Mouse (Mus musculus) hindbrain, embryonic 12.5 days (tissue): ENCODE data around the gene Sox6. TPM values are rescaled to one million over a fixed set of nuclear protein-coding genes. Genes with fewer than 3 reads are reported as not detected.

Experiments used
- ATAC-seq: fragments of 200-750 bp; cut with Nextera tagmentation; 2 replicates; pipeline ENCODE4 v1.8.0; 2017; ENCODE audit warnings: moderate TSS enrichment; ENCODE audit not compliant: low FRiP score
- H3K27ac ChIP-seq: fragments of 300-500 bp; sonication (generic); 2 replicates; pipeline ENCODE4 v1.5.1; 2016; ENCODE audit warnings: mild to moderate bottlenecking
- H3K27me3 ChIP-seq: fragments of 300-500 bp; sonication (generic); 2 replicates; pipeline ENCODE4 v1.6.1; 2016; ENCODE audit warnings: mild to moderate bottlenecking
- H3K36me3 ChIP-seq: fragments of 300-500 bp; sonication (generic); 2 replicates; pipeline ENCODE4 v1.6.1; 2016; ENCODE audit warnings: mild to moderate bottlenecking
- H3K4me1 ChIP-seq: fragments of 300-500 bp; sonication (generic); 2 replicates; pipeline ENCODE4 v1.6.1; 2016
- H3K4me2 ChIP-seq: fragments of 300-500 bp; sonication (generic); replicated peaks from 2 replicates; pipeline ENCODE4 v1.6.1; 2016; ENCODE audit warnings: mild to moderate bottlenecking
- H3K4me3 ChIP-seq: fragments of 300-500 bp; sonication (generic); 2 replicates; pipeline ENCODE4 v1.5.1; 2016; ENCODE audit warnings: mild to moderate bottlenecking
- H3K9ac ChIP-seq: fragments of 300-500 bp; sonication (generic); 2 replicates; pipeline ENCODE4 v1.6.1; 2016; ENCODE audit warnings: mild to moderate bottlenecking, moderate library complexity
- H3K9me3 ChIP-seq: fragments of 300-500 bp; sonication (generic); replicated peaks from 2 replicates; pipeline ENCODE4 v1.6.1; 2016; ENCODE audit warnings: mild to moderate bottlenecking
- WGBS: fragments of 180-500 bp; shearing (Covaris S2); methylation state at CpG from one replicate; pipeline ENCODE4 v1.1.7; 2016; 5-methylcytosine and 5-hydroxymethylcytosine counted together
- polyA plus RNA-seq: library from polyadenylated mRNA; unstranded; fragments of >200 nt; fragmentation: Nextera tagmentation; extraction: Ambion mirVana; gene quantifications from 2 replicates; pipeline ENCODE4 v1.2.1, GENCODE M21; 2016

Sox6 gene
- polyA plus RNA-seq, 1 experiment from 2014 or later, result 55.3 TPM

- H3K9ac ChIP-seq, result no peak overlapping the region
- H3K9me3 ChIP-seq, result no peaks in the 10 kb centered on the region
- no peak overlapping the region for H3K4me2 ChIP-seq
- H3K4me3 ChIP-seq, result no peak overlapping the region
- no peak for ATAC-seq
- no peak overlapping the region for H3K27ac ChIP-seq
- no peaks in the 10 kb centered on the region for H3K36me3 ChIP-seq
- 94% methylated on average over 3 of the region's 3 CpGs for WGBS
- H3K4me1 ChIP-seq, result 0 out of 2 replicates have a peak, but pooled peaks cover 7% of the 10 kb centered on the region
- no peaks in the 10 kb centered on the region for H3K27me3 ChIP-seq
These were observed 565.7 kb downstream of the Sox6 start for GRCm38 (mm10) chr7:115472850-115473249.

- H3K9me3 ChIP-seq, result no peaks in the 10 kb centered on the region
- H3K36me3 ChIP-seq, result no peaks in the 10 kb centered on the region
- WGBS, result 36% methylated on average over 3 of the region's 3 CpGs
- no peak overlapping the region for H3K4me2 ChIP-seq
- no peak overlapping the region for H3K9ac ChIP-seq
- 0 out of 2 replicates have a peak, but pooled peaks cover 3% of the 10 kb centered on the region for H3K4me1 ChIP-seq
- H3K27me3 ChIP-seq, result no peaks in the 10 kb centered on the region
- no peak overlapping the region for H3K4me3 ChIP-seq
- no peak for ATAC-seq
- no peak overlapping the region for H3K27ac ChIP-seq
These were observed 567.1 kb downstream of the Sox6 start for GRCm38 (mm10) chr7:115471521-115471920.

DNA sequence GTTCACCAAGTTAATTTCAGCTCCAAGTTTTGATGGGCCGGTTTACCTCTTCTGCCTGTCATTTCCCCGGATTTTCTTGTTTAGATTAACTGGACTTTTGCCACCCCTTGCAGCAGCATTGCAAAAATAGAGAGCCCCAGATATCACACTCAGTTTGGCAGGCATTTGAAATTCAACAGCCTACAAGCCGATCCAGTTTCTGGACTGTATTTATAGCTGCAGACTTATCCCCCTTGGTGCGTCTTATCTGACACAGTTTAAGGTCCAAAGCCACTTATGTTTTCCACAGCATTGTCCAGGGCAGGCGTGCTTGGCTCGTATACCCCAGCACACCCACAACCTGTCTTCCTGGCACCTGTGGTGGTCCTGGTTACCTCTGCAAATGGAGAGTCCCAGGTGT, 571.8 kb downstream of the Sox6 start:
- Histone ChIP-seq H3K4me2 (no peak overlapping the region), H3K4me3 (no peak overlapping the region), H3K27me3 (no peaks in the 10 kb centered on the region), H3K9me3 (peaks cover 5% of the 10 kb centered on the region; the same call in 1 of the 2 replicates), H3K4me1 (0 out of 2 replicates have a peak, but pooled peaks cover 3% of the 10 kb centered on the region), H3K9ac (no peak overlapping the region), H3K27ac (no peak overlapping the region), H3K36me3 (no peaks in the 10 kb centered on the region)
- ATAC-seq, result no peak
- WGBS, result 86% methylated on average over 6 of the region's 6 CpGs

- Histone ChIP-seq H3K27me3 (no peaks in the 10 kb centered on the region; the same call in 1 of the 2 replicates), H3K36me3 (no peaks in the 10 kb centered on the region), H3K9ac (no peak overlapping the region), H3K9me3 (peaks cover 5% of the 10 kb centered on the region; the same call in 1 of the 2 replicates), H3K4me1 (no peaks in the 10 kb centered on the region), H3K4me2 (no peak overlapping the region), H3K4me3 (no peak overlapping the region), H3K27ac (no peak overlapping the region)
- 86% methylated on average over 2 of the region's 2 CpGs for WGBS
- no peak for ATAC-seq
These were observed 575.2 kb downstream of the Sox6 start for GRCm38 (mm10) chr7:115463367-115463766.

DNA sequence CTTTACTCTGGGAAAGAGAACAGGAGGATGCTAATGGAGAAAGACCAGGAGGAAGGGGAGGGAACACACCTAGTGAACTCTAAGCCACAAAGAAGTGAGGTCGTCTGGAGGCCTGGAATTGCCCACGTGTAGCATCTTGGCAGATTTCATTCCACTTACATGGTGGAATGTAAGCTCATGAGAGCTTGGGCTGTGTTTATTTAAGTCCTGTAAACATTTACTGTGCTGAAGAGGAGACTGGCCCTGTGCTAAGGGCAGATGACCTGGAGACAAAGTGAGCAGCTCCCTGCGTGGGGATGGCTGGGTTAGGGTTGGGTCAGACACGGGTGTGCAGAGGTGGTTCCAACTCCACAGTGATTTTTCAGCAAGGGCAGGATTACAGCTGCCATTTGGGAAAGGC, 576.3 kb downstream of the Sox6 start:
- 66% methylated on average over 4 of the region's 4 CpGs for whole genome bisulfite sequencing
- H3K27ac ChIP-seq, result no peak overlapping the region
- ATAC-seq, result no peak
- H3K9me3 ChIP-seq, result peaks cover 5% of the 10 kb centered on the region; the same call in 1 of the 2 replicates
- H3K27me3 ChIP-seq, result no peaks in the 10 kb centered on the region; the same call in 1 of the 2 replicates
- no peaks in the 10 kb centered on the region for H3K36me3 ChIP-seq
- H3K4me3 ChIP-seq, result no peak overlapping the region
- no peak overlapping the region for H3K9ac ChIP-seq
- H3K4me1 ChIP-seq, result no peaks in the 10 kb centered on the region
- H3K4me2 ChIP-seq, result no peak overlapping the region

GRCm38 (mm10) chr7:115454988-115455387, 583.6 kb downstream of the Sox6 start:
- Histone ChIP-seq H3K4me1 (peaks cover 13% of the 10 kb centered on the region), H3K4me2 (no peak overlapping the region), H3K9me3 (no peaks in the 10 kb centered on the region), H3K4me3 (no peak overlapping the region), H3K36me3 (no peaks in the 10 kb centered on the region), H3K27ac (no peak overlapping the region), H3K27me3 (peaks cover 5% of the 10 kb centered on the region; the same call in 1 of the 2 replicates), H3K9ac (no peak overlapping the region)
- ATAC-seq, result no peak
- 91% methylated on average over 5 of the region's 5 CpGs for WGBS

DNA sequence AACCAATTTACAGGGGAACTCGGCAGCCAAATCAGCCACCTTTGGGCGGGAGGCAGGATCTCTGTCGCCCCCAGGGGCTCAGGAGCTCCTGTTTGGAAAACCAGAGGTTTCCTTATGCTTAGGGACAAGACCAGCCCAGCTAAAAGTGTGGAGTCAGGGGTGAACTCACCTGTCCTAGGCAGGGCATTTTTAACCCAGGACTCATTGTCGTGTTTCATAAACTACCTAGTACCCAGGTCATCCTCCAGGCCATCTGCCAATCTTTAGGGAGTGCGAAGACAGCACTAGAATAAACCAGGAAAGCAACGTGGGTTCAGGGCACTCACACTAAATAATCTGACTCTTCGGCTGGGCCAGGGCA, 584.9 kb downstream of the Sox6 start:
- WGBS, result 46% methylated on average over 7 of the region's 7 CpGs
- peaks cover 5% of the 10 kb centered on the region; the same call in 1 of the 2 replicates for H3K27me3 ChIP-seq
- H3K36me3 ChIP-seq, result no peaks in the 10 kb centered on the region
- H3K27ac ChIP-seq, result no peak overlapping the region
- H3K9ac ChIP-seq, result no peak overlapping the region
- no peaks in the 10 kb centered on the region for H3K9me3 ChIP-seq
- ATAC-seq, result no peak
- peaks cover 13% of the 10 kb centered on the region for H3K4me1 ChIP-seq
- H3K4me2 ChIP-seq, result peak overlapping the region; percentile 34
- H3K4me3 ChIP-seq, result no peak overlapping the region

- peaks cover 13% of the 10 kb centered on the region for H3K4me1 ChIP-seq
- 25% methylated on average over 21 of the region's 21 CpGs for WGBS
- no peaks in the 10 kb centered on the region for H3K9me3 ChIP-seq
- no peak overlapping the region for H3K9ac ChIP-seq
- H3K4me2 ChIP-seq, result peak overlapping the region; percentile 34
- no peaks in the 10 kb centered on the region for H3K36me3 ChIP-seq
- no peak overlapping the region for H3K27ac ChIP-seq
- no peak overlapping the region for H3K4me3 ChIP-seq
- ATAC-seq, result peak; percentile 35; the same call in 1 of the 2 replicates
- peaks cover 5% of the 10 kb centered on the region; the same call in 1 of the 2 replicates for H3K27me3 ChIP-seq
These were observed 585.4 kb downstream of the Sox6 start for GRCm38 (mm10) chr7:115453042-115453712.

- ATAC-seq, result no peak
- H3K27me3 ChIP-seq, result peaks cover 5% of the 10 kb centered on the region; the same call in 1 of the 2 replicates
- no peaks in the 10 kb centered on the region for H3K9me3 ChIP-seq
- H3K9ac ChIP-seq, result no peak overlapping the region
- WGBS, result 41% methylated on average over 23 of the region's 23 CpGs
- no peak overlapping the region for H3K4me2 ChIP-seq
- H3K4me1 ChIP-seq, result peaks cover 15% of the 10 kb centered on the region
- H3K36me3 ChIP-seq, result no peaks in the 10 kb centered on the region
- no peak overlapping the region for H3K27ac ChIP-seq
- no peak overlapping the region for H3K4me3 ChIP-seq
These were observed 588.0 kb downstream of the Sox6 start for GRCm38 (mm10) chr7:115450431-115451195.

GRCm38 (mm10) chr7:115448403-115449025, 590.1 kb downstream of the Sox6 start:
- Histone ChIP-seq H3K9me3 (no peaks in the 10 kb centered on the region), H3K4me1 (peaks cover 13% of the 10 kb centered on the region), H3K4me3 (no peak overlapping the region), H3K4me2 (no peak overlapping the region), H3K36me3 (no peaks in the 10 kb centered on the region), H3K9ac (no peak overlapping the region), H3K27me3 (peaks cover 3% of the 10 kb centered on the region; the same call in 1 of the 2 replicates), H3K27ac (no peak overlapping the region)
- ATAC-seq, result no peak
- 65% methylated on average over 8 of the region's 8 CpGs for WGBS

GRCm38 (mm10) chr7:115447091-115447490, 591.5 kb downstream of the Sox6 start:
- 70% methylated on average over 3 of the region's 3 CpGs for whole genome bisulfite sequencing
- peaks cover 7% of the 10 kb centered on the region for H3K4me1 ChIP-seq
- no peak for ATAC-seq

GRCm38 (mm10) chr7:115446481-115447016, 592.0 kb downstream of the Sox6 start:
- WGBS, result 28% methylated on average over 6 of the region's 6 CpGs
- Histone ChIP-seq H3K9me3 (no peaks in the 10 kb centered on the region), H3K36me3 (no peaks in the 10 kb centered on the region), H3K27ac (no peak overlapping the region), H3K4me1 (peaks cover 7% of the 10 kb centered on the region), H3K9ac (no peak overlapping the region), H3K4me2 (no peak overlapping the region), H3K4me3 (no peak overlapping the region), H3K27me3 (no peaks in the 10 kb centered on the region)
- ATAC-seq, result no peak

More at GRCm38 (mm10) chr7:115447091-115447490, 591.5 kb downstream of the Sox6 start:
- H3K4me2 ChIP-seq, result no peak overlapping the region
- H3K4me3 ChIP-seq, result no peak overlapping the region
- no peak overlapping the region for H3K9ac ChIP-seq
- no peaks in the 10 kb centered on the region for H3K9me3 ChIP-seq
- H3K27me3 ChIP-seq, result no peaks in the 10 kb centered on the region
- no peak overlapping the region for H3K27ac ChIP-seq
- no peaks in the 10 kb centered on the region for H3K36me3 ChIP-seq
